Mouse (Mus musculus): ENCODE measurements around the gene Tcp11. TPM values are rescaled to one million over a fixed set of nuclear protein-coding genes. Genes with fewer than 3 reads are reported as not detected.

The Tcp11 gene
- polyA plus RNA-seq, 1 experiment from 2014 or later = 1.7 TPM

DNA sequence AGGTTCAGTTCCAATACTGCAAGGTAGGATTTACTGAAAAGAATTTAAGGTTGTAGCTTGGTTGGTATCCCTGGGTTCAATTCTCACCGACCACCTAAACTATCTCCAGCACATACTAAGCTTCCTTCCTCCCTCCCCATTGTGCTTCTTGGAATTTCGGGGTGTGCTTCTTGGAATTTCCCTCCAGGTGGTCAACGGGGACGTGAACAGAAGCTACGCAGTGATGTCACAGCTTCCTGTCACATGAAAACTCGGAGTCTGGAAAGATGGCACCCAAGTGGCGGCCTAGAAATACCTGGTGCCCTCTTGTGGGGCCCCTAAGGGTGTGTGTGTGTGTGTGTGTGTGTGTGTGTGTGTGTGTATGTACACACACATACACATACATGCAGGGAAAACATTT is 1.4 kb upstream of the Tcp11 start:
- Histone ChIP-seq H3K4me2 (replicated peaks; ENCODE audit: low read depth) (no peak overlapping the region), H3K36me3 (ENCODE audit: control insufficient read depth, insufficient read depth) (no peaks in the 10 kb centered on the region), H3K27ac (ENCODE audit: low read depth, low read length) (no peak overlapping the region), H3K9me3 (ENCODE audit: control insufficient read depth) (no peaks in the 10 kb centered on the region), H3K27me3 (replicated peaks; ENCODE audit: control insufficient read depth, insufficient read depth, low read length) (no peaks in the 10 kb centered on the region), H3K9ac (ENCODE audit: low read depth, low read length) (no peak overlapping the region), H3K4me1 (replicated peaks; ENCODE audit: control insufficient read depth, insufficient read depth, low read length) (0 out of 2 replicates have a peak, but pooled peaks cover 2% of the 10 kb centered on the region), H3K4me3 (ENCODE audit: low read depth, low read length) (no peak overlapping the region)
- WGBS = 87% methylated on average over 7 of the region's 7 CpGs
- no peak for TF ChIP-seq CTCF (IDR thresholded peaks at IDR 0.05; ENCODE audit: low read depth)
- no peak for ATAC-seq

DNA sequence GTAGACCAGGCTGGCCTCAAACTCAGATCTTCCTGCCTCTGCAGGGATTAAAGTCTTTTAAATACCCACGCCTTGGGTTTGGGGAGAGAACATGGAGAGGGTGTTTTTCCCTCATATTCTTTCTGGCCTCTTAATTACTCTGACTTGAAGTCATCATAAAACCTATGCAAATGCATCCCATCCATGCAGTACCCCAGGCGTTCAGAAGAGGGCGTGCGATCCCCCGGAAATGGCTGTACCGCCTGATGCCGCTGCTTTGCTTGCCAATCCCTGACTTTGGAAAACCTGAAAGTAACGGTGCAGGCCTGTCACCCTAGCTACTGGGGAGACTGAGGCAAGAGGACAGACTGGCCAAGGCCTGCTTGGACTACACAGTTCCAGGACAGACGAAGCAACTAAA is 946 bp upstream of the Tcp11 start:
- WGBS = 67% methylated on average over 9 of the region's 9 CpGs
- H3K4me1 ChIP-seq (replicated peaks; ENCODE audit: control insufficient read depth, insufficient read depth, low read length) = 0 out of 2 replicates have a peak, but pooled peaks cover 2% of the 10 kb centered on the region
- H3K27me3 ChIP-seq (replicated peaks; ENCODE audit: control insufficient read depth, insufficient read depth, low read length) = no peaks in the 10 kb centered on the region
- no peak overlapping the region for H3K4me2 ChIP-seq (replicated peaks; ENCODE audit: low read depth)
- no peak for ATAC-seq
- no peak overlapping the region for H3K4me3 ChIP-seq (ENCODE audit: low read depth, low read length)
- no peaks in the 10 kb centered on the region for H3K36me3 ChIP-seq (ENCODE audit: control insufficient read depth, insufficient read depth)
- H3K9me3 ChIP-seq (ENCODE audit: control insufficient read depth) = no peaks in the 10 kb centered on the region
- TF ChIP-seq CTCF (IDR thresholded peaks at IDR 0.05; ENCODE audit: low read depth) = peak; percentile 67
- H3K27ac ChIP-seq (ENCODE audit: low read depth, low read length) = no peak overlapping the region
- no peak overlapping the region for H3K9ac ChIP-seq (ENCODE audit: low read depth, low read length)

DNA sequence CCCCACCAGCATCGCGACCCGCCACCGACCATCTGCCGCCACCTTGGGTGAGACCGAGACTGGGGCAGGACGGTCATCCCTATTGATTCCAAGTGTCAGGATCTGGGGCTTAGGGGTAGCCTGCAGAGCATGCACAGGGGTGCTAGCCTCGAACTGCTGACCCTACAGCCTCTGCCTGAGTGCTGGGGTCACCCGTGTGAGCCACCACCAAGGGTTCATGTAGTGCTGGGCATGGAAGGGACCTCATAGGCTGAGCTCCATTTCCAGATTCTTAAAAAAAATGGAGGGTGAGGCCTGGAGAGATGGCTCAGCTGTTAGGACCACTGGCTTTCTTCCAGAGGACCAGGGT is 352 bp upstream of the Tcp11 start:
- WGBS = 26% methylated on average over 9 of the region's 9 CpGs
- Histone ChIP-seq H3K27ac (ENCODE audit: low read depth, low read length) (no peak overlapping the region), H3K4me2 (replicated peaks; ENCODE audit: low read depth) (peak overlapping the region; percentile 100), H3K36me3 (ENCODE audit: control insufficient read depth, insufficient read depth) (no peaks in the 10 kb centered on the region), H3K27me3 (replicated peaks; ENCODE audit: control insufficient read depth, insufficient read depth, low read length) (no peaks in the 10 kb centered on the region), H3K4me1 (replicated peaks; ENCODE audit: control insufficient read depth, insufficient read depth, low read length) (0 out of 2 replicates have a peak, but pooled peaks cover 2% of the 10 kb centered on the region), H3K4me3 (ENCODE audit: low read depth, low read length) (0 out of 2 replicates have a peak overlapping the region, but pooled peaks have one; percentile 68), H3K9me3 (ENCODE audit: control insufficient read depth) (no peaks in the 10 kb centered on the region), H3K9ac (ENCODE audit: low read depth, low read length) (no peak overlapping the region)
- ATAC-seq = 0 out of 2 replicates have a peak, but pooled peaks have one; percentile 5
- TF ChIP-seq CTCF (IDR thresholded peaks at IDR 0.05; ENCODE audit: low read depth) = no peak

DNA sequence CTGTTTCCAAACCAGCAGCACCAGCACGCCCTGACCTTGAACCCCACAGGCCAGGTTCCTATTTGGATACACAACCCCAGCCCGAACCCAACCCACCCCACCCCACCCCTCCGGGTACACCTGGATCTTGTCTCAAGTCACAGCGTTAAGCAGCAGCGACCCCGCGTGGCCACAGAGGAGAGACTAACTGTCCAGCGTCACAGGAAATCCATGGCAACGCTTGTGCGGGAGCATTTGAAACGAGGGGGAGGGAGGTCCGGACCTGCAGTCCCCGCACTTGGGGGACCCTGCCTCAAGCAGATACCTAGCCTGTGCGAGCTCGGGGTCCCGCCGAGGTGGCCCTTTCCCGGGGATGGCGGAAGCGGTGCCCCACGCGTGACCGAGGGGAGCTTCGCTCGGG is 821 bp downstream of the Tcp11 start:
- Histone ChIP-seq H3K36me3 (ENCODE audit: control insufficient read depth, insufficient read depth) (no peaks in the 10 kb centered on the region), H3K9me3 (ENCODE audit: control insufficient read depth) (no peaks in the 10 kb centered on the region), H3K9ac (ENCODE audit: low read depth, low read length) (peak overlapping the region; percentile 42), H3K4me1 (replicated peaks; ENCODE audit: control insufficient read depth, insufficient read depth, low read length) (0 out of 2 replicates have a peak, but pooled peaks cover 2% of the 10 kb centered on the region), H3K27ac (ENCODE audit: low read depth, low read length) (no peak overlapping the region), H3K4me2 (replicated peaks; ENCODE audit: low read depth) (peak overlapping the region; percentile 100), H3K4me3 (ENCODE audit: low read depth, low read length) (peak overlapping the region; percentile 68), H3K27me3 (replicated peaks; ENCODE audit: control insufficient read depth, insufficient read depth, low read length) (no peaks in the 10 kb centered on the region)
- 0 out of 2 replicates have a peak, but pooled peaks have one; percentile 36 for ATAC-seq
- TF ChIP-seq CTCF (IDR thresholded peaks at IDR 0.05; ENCODE audit: low read depth) = peak; percentile 92
- WGBS = under 1% methylated on average over 25 of the region's 25 CpGs

DNA sequence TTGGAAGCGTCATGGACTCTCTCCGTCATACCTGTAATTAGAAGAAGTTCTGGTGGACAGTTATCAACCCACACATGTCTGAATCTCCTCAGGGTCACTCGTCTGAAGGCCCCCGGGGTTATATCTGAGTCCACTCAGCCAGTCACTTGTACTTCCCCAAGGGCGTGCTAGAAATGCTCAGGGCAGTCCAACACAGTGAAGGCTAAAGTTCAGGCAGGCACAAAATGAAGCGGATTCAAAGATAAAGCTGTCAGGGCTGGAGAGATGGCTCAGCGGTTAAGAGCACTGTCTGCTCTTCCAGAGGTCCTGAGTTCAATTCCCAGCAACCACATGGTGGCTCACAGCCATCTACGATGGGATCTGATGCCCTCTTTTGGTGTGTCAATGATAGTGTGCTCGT is 2.4 kb downstream of the Tcp11 start:
- ATAC-seq = no peak
- Histone ChIP-seq H3K36me3 (ENCODE audit: control insufficient read depth, insufficient read depth) (no peaks in the 10 kb centered on the region), H3K27ac (ENCODE audit: low read depth, low read length) (no peak overlapping the region), H3K4me1 (replicated peaks; ENCODE audit: control insufficient read depth, insufficient read depth, low read length) (0 out of 2 replicates have a peak, but pooled peaks cover 2% of the 10 kb centered on the region), H3K9ac (ENCODE audit: low read depth, low read length) (no peak overlapping the region), H3K4me2 (replicated peaks; ENCODE audit: low read depth) (0 out of 2 replicates have a peak overlapping the region, but pooled peaks have one; percentile 13), H3K27me3 (replicated peaks; ENCODE audit: control insufficient read depth, insufficient read depth, low read length) (no peaks in the 10 kb centered on the region), H3K4me3 (ENCODE audit: low read depth, low read length) (no peak overlapping the region), H3K9me3 (ENCODE audit: control insufficient read depth) (no peaks in the 10 kb centered on the region)
- WGBS = 57% methylated on average over 9 of the region's 9 CpGs
- TF ChIP-seq CTCF (IDR thresholded peaks at IDR 0.05; ENCODE audit: low read depth) = 0 out of 2 replicates have a peak, but pooled peaks have one; percentile 2

DNA sequence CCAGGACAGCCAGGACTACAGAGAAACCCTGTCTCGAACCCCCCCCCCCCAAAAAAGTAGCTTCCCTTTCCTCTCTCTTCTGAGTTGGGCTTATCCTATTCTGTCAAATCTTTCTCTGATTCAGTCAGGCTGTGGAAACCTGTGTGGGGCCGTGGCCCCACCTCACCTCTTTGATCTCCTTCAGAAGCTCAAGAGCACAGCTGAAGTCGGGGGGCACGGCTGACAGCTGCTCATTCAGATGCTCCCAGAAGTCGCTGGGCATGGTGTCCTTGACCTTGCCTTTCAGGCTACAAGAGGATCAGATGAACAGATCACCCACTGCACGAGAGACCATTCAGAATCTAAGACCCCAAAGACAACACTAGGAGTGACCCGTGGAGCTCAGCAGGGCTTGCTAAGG is 6.0 kb downstream of the Tcp11 start:
- Histone ChIP-seq H3K4me1 (replicated peaks; ENCODE audit: control insufficient read depth, insufficient read depth, low read length) (no peaks in the 10 kb centered on the region), H3K9me3 (ENCODE audit: control insufficient read depth) (no peaks in the 10 kb centered on the region), H3K4me3 (ENCODE audit: low read depth, low read length) (no peak overlapping the region), H3K9ac (ENCODE audit: low read depth, low read length) (no peak overlapping the region), H3K27ac (ENCODE audit: low read depth, low read length) (no peak overlapping the region), H3K27me3 (replicated peaks; ENCODE audit: control insufficient read depth, insufficient read depth, low read length) (no peaks in the 10 kb centered on the region), H3K4me2 (replicated peaks; ENCODE audit: low read depth) (no peak overlapping the region), H3K36me3 (ENCODE audit: control insufficient read depth, insufficient read depth) (no peaks in the 10 kb centered on the region)
- 73% methylated on average over 7 of the region's 7 CpGs for WGBS
- no peak for TF ChIP-seq CTCF (IDR thresholded peaks at IDR 0.05; ENCODE audit: low read depth)
- ATAC-seq = no peak

DNA sequence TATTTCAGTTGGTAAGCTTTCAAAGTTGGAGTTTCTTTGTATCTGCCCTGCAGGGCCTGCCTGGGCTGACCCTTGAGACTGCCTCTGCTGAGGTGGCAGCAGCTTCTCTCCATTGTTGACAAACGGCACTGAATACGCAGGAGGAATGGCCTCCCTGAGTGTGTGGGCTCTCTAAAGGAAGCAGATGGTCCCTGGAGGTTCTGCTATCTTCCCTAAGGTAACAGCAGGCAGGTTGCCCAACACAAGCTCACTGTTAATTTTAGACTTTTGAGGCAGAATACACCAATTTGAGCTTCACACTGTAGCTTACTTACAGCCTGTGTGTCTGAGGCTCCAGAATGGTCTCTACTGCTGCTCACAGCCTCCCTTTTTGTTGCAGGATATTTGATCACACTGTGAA is 7.7 kb downstream of the Tcp11 start:
- no peak for TF ChIP-seq CTCF (IDR thresholded peaks at IDR 0.05; ENCODE audit: low read depth)
- WGBS = 58% methylated on average over 2 of the region's 2 CpGs
- no peak overlapping the region for H3K4me3 ChIP-seq (ENCODE audit: low read depth, low read length)
- no peaks in the 10 kb centered on the region for H3K9me3 ChIP-seq (ENCODE audit: control insufficient read depth)
- H3K9ac ChIP-seq (ENCODE audit: low read depth, low read length) = no peak overlapping the region
- H3K27me3 ChIP-seq (replicated peaks; ENCODE audit: control insufficient read depth, insufficient read depth, low read length) = no peaks in the 10 kb centered on the region
- H3K27ac ChIP-seq (ENCODE audit: low read depth, low read length) = no peak overlapping the region
- H3K36me3 ChIP-seq (ENCODE audit: control insufficient read depth, insufficient read depth) = no peaks in the 10 kb centered on the region
- H3K4me1 ChIP-seq (replicated peaks; ENCODE audit: control insufficient read depth, insufficient read depth, low read length) = no peaks in the 10 kb centered on the region
- no peak for ATAC-seq
- no peak overlapping the region for H3K4me2 ChIP-seq (replicated peaks; ENCODE audit: low read depth)
